Mouse (Mus musculus) central nervous system, embryonic 18 days (tissue): ENCODE data around the gene Ctsk. TPM values are rescaled to one million over a fixed set of nuclear protein-coding genes. Genes with fewer than 3 reads are reported as not detected.

ENCODE experiments used
- polyA plus RNA-seq: library from polyadenylated mRNA; depleted of rRNA; stranded (reverse); fragments of >200 nt; gene quantifications from 2 replicates; pipeline ENCODE4 v1.2.3, GENCODE M21; 2012; rRNA removed

Gene Ctsk
- polyA plus RNA-seq: 5.9 and 35.0 TPM in 2 replicates

GRCm38 (mm10) chr3:95499024-95499423, at the start of gene Ctsk:
Gene Ctsk, plus strand, starts transcription at chr3:95499256.

GRCm38 (mm10) chr3:95526622-95527211, 27.7 kb downstream of the Ctsk start, which contains the start of gene Ctss:
Gene Ctss, plus strand, starts transcription at chr3:95526786.

Other genes with a start within 250 kb of the Ctsk start
- gene Bnipl, start 248.1 kb upstream of the Ctsk start, polyA plus RNA-seq: 0.26 and 0.31 TPM in 2 replicates
- 40.1 and 41.4 TPM in 2 replicates for gene Mindy1, start 217.9 kb upstream of the Ctsk start, polyA plus RNA-seq
- gene Prune1, start 217.2 kb upstream of the Ctsk start, polyA plus RNA-seq: 72.4 and 78.5 TPM in 2 replicates
- gene Anxa9, start 192.1 kb upstream of the Ctsk start, polyA plus RNA-seq: 1.5 and 1.7 TPM in 2 replicates
- 92.1 and 101 TPM in 2 replicates for gene Cers2, start 184.5 kb upstream of the Ctsk start, polyA plus RNA-seq
- gene Setdb1, start 142.1 kb upstream of the Ctsk start, polyA plus RNA-seq: 54.5 and 56.8 TPM in 2 replicates
- gene 4930558C23Rik, start 96.4 kb upstream of the Ctsk start, polyA plus RNA-seq: not detected in 2 replicates
- 29.1 and 33.1 TPM in 2 replicates for gene Arnt, start 64.9 kb upstream of the Ctsk start, polyA plus RNA-seq
- gene Ctss, start 27.5 kb downstream of the Ctsk start, polyA plus RNA-seq: 8.8 and 9.2 TPM in 2 replicates
- not detected in 2 replicates for gene Hormad1, start 60.4 kb downstream of the Ctsk start, polyA plus RNA-seq
- gene Golph3l, start 89.7 kb downstream of the Ctsk start, polyA plus RNA-seq: 19.3 and 20.7 TPM in 2 replicates
- gene Ensa, start 125.7 kb downstream of the Ctsk start, polyA plus RNA-seq: 47.0 and 50.6 TPM in 2 replicates
- gene Mcl1, start 159.5 kb downstream of the Ctsk start, polyA plus RNA-seq: 62.9 and 66.1 TPM in 2 replicates
- gene Adamtsl4, start 188.7 kb downstream of the Ctsk start, polyA plus RNA-seq: 0.76 and 2.1 TPM in 2 replicates
- gene Ecm1, start 240.3 kb downstream of the Ctsk start, polyA plus RNA-seq: 13.4 and 56.2 TPM in 2 replicates